Mouse (Mus musculus) liver, embryonic 14.5 days (tissue): ENCODE results near the gene Celf5.

Source experiments
- CTCF ChIP-seq: IDR thresholded peaks from 2 replicates; pipeline ENCODE4 v1.5.1; 2016; ENCODE audit warnings: antibody characterized with exemption, low read depth, control low read depth
- EP300 ChIP-seq: IDR thresholded peaks from 2 replicates; pipeline ENCODE4 v1.6.1; 2016; ENCODE audit warnings: antibody characterized with exemption, low read depth

- TF ChIP-seq CTCF: no peak
- TF ChIP-seq EP300: no peak
Observed at GRCm38 (mm10) chr10:81494260-81495041, 11.9 kb upstream of the Celf5 start.
